Mouse (Mus musculus) limb, embryonic 15.5 days (tissue): ENCODE results near the gene T2. TPM values are rescaled to one million over a fixed set of nuclear protein-coding genes. Genes with fewer than 3 reads are reported as not detected.
A peak's percentile ranks its signal among the peaks of the same experiment; 100 is the strongest.

Source experiments
- ATAC-seq: fragments of 200-750 bp; cut with Nextera tagmentation; 2 replicates; pipeline ENCODE4 v1.8.0; 2017; ENCODE audit warnings: low read depth, moderate TSS enrichment; ENCODE audit not compliant: insufficient number of reproducible peaks, low FRiP score, low TSS enrichment
- H3K27ac ChIP-seq: fragments of 300-500 bp; sonication (generic); 2 replicates; pipeline ENCODE4 v1.5.1; 2015; ENCODE audit warnings: moderate library complexity, mild to moderate bottlenecking, inconsistent platforms
- H3K27me3 ChIP-seq: fragments of 300-500 bp; sonication (generic); 2 replicates; pipeline ENCODE4 v1.6.1; 2015; ENCODE audit warnings: inconsistent platforms
- H3K36me3 ChIP-seq: fragments of 300-500 bp; sonication (generic); 2 replicates; pipeline ENCODE4 v1.6.1; 2015; ENCODE audit warnings: inconsistent platforms
- H3K4me1 ChIP-seq: fragments of 300-500 bp; sonication (generic); 2 replicates; pipeline ENCODE4 v1.6.1; 2015; ENCODE audit warnings: inconsistent platforms
- H3K4me2 ChIP-seq: fragments of 300-500 bp; sonication (generic); 2 replicates; pipeline ENCODE4 v1.6.1; 2015; ENCODE audit warnings: mild to moderate bottlenecking, inconsistent platforms
- H3K4me3 ChIP-seq: fragments of 300-500 bp; sonication (generic); 2 replicates; pipeline ENCODE4 v1.5.1; 2015; ENCODE audit warnings: mild to moderate bottlenecking, inconsistent platforms
- H3K9ac ChIP-seq: fragments of 300-500 bp; sonication (generic); 2 replicates; pipeline ENCODE4 v1.6.1; 2015; ENCODE audit warnings: inconsistent platforms
- H3K9me3 ChIP-seq: fragments of 300-500 bp; sonication (generic); 2 replicates; pipeline ENCODE4 v1.6.1; 2016; ENCODE audit warnings: inconsistent platforms
- WGBS: fragments of 180-500 bp; shearing (Covaris S2); methylation state at CpG from one replicate; pipeline ENCODE4 v1.1.7; 2015; 5-methylcytosine and 5-hydroxymethylcytosine counted together
- polyA plus RNA-seq: library from polyadenylated mRNA; unstranded; fragments of >200 nt; fragmentation: Nextera tagmentation; extraction: Ambion mirVana; gene quantifications from 2 replicates; pipeline ENCODE4 v1.2.1, GENCODE M21; 2015

T2 gene
- polyA plus RNA-seq, 1 experiment from 2014 or later, result 0.58 TPM

- Histone ChIP-seq H3K27ac (no peak overlapping the region), H3K27me3 (peaks cover 51% of the 10 kb centered on the region), H3K9me3 (no peaks in the 10 kb centered on the region), H3K4me3 (peak overlapping the region; percentile 52), H3K9ac (peak overlapping the region; percentile 54), H3K4me1 (peaks cover 17% of the 10 kb centered on the region), H3K4me2 (peak overlapping the region; percentile 100), H3K36me3 (no peaks in the 10 kb centered on the region)
- ATAC-seq, result no peak
- WGBS, result 12% methylated on average over 46 of the region's 46 CpGs
Measured at GRCm38 (mm10) chr17:8341360-8341963, 14.3 kb upstream of the T2 start.

- Histone ChIP-seq H3K27ac (no peak overlapping the region), H3K36me3 (no peaks in the 10 kb centered on the region), H3K4me2 (no peak overlapping the region), H3K9me3 (no peaks in the 10 kb centered on the region), H3K9ac (no peak overlapping the region), H3K4me1 (peaks cover 17% of the 10 kb centered on the region), H3K27me3 (peaks cover 51% of the 10 kb centered on the region), H3K4me3 (no peak overlapping the region)
- 37% methylated on average over 5 of the region's 5 CpGs for WGBS
- ATAC-seq, result no peak
Measured at GRCm38 (mm10) chr17:8342706-8343105, 13.1 kb upstream of the T2 start.

GRCm38 (mm10) chr17:8343416-8343815 lies 12.4 kb upstream of the T2 start:
- WGBS, result 71% methylated on average over 6 of the region's 6 CpGs
- H3K27me3 ChIP-seq, result peaks cover 44% of the 10 kb centered on the region
- peaks cover 17% of the 10 kb centered on the region for H3K4me1 ChIP-seq
- no peak overlapping the region for H3K4me2 ChIP-seq
- H3K9ac ChIP-seq, result no peak overlapping the region
- no peak overlapping the region for H3K4me3 ChIP-seq
- no peaks in the 10 kb centered on the region for H3K9me3 ChIP-seq
- no peak overlapping the region for H3K27ac ChIP-seq
- ATAC-seq, result no peak
- H3K36me3 ChIP-seq, result no peaks in the 10 kb centered on the region

- WGBS, result 73% methylated on average over 5 of the region's 5 CpGs
- Histone ChIP-seq H3K4me2 (no peak overlapping the region), H3K9me3 (no peaks in the 10 kb centered on the region), H3K36me3 (no peaks in the 10 kb centered on the region), H3K9ac (no peak overlapping the region), H3K4me3 (no peak overlapping the region), H3K27me3 (peaks cover under 1% of the 10 kb centered on the region; the same call in 1 of the 2 replicates), H3K4me1 (no peaks in the 10 kb centered on the region), H3K27ac (no peak overlapping the region)
- ATAC-seq, result no peak
Measured at GRCm38 (mm10) chr17:8347765-8348285, 8.0 kb upstream of the T2 start.

- Histone ChIP-seq H3K4me3 (no peak overlapping the region), H3K9me3 (no peaks in the 10 kb centered on the region), H3K4me2 (no peak overlapping the region), H3K27me3 (no peaks in the 10 kb centered on the region; the same call in 1 of the 2 replicates), H3K4me1 (no peaks in the 10 kb centered on the region), H3K9ac (no peak overlapping the region), H3K27ac (no peak overlapping the region), H3K36me3 (no peaks in the 10 kb centered on the region)
- 88% methylated on average over 4 of the region's 4 CpGs for WGBS
- ATAC-seq, result no peak
Measured at GRCm38 (mm10) chr17:8348941-8349340, 6.9 kb upstream of the T2 start.

GRCm38 (mm10) chr17:8351088-8351487 lies 4.7 kb upstream of the T2 start:
- WGBS, result 87% methylated on average over 7 of the region's 7 CpGs
- no peak overlapping the region for H3K4me2 ChIP-seq
- H3K4me3 ChIP-seq, result no peak overlapping the region
- H3K36me3 ChIP-seq, result no peaks in the 10 kb centered on the region
- H3K9me3 ChIP-seq, result no peaks in the 10 kb centered on the region
- H3K9ac ChIP-seq, result no peak overlapping the region
- no peaks in the 10 kb centered on the region; the same call in 1 of the 2 replicates for H3K27me3 ChIP-seq
- no peak overlapping the region for H3K27ac ChIP-seq
- ATAC-seq, result no peak
- no peaks in the 10 kb centered on the region for H3K4me1 ChIP-seq

- Histone ChIP-seq H3K9me3 (no peaks in the 10 kb centered on the region), H3K4me3 (no peak overlapping the region), H3K9ac (no peak overlapping the region), H3K27me3 (no peaks in the 10 kb centered on the region), H3K4me2 (no peak overlapping the region), H3K4me1 (peaks cover 12% of the 10 kb centered on the region), H3K36me3 (no peaks in the 10 kb centered on the region), H3K27ac (no peak overlapping the region)
- no peak for ATAC-seq
- WGBS, result 79% methylated on average over 6 of the region's 6 CpGs
Measured at GRCm38 (mm10) chr17:8357498-8357897, 1.7 kb downstream of the T2 start.

GRCm38 (mm10) chr17:8360876-8361275 lies 5.1 kb downstream of the T2 start:
- WGBS, result 86% methylated on average over 5 of the region's 5 CpGs
- no peaks in the 10 kb centered on the region for H3K36me3 ChIP-seq
- H3K27ac ChIP-seq, result no peak overlapping the region
- H3K4me1 ChIP-seq, result peaks cover 13% of the 10 kb centered on the region
- H3K27me3 ChIP-seq, result no peaks in the 10 kb centered on the region
- H3K9me3 ChIP-seq, result no peaks in the 10 kb centered on the region
- H3K4me2 ChIP-seq, result no peak overlapping the region
- H3K4me3 ChIP-seq, result no peak overlapping the region
- H3K9ac ChIP-seq, result no peak overlapping the region
- ATAC-seq, result no peak

- WGBS, result 62% methylated on average over 10 of the region's 10 CpGs
- ATAC-seq, result no peak
- no peaks in the 10 kb centered on the region for H3K27me3 ChIP-seq
Measured at GRCm38 (mm10) chr17:8361281-8362103, 5.7 kb downstream of the T2 start.

GRCm38 (mm10) chr17:8367514-8368480 lies 12.0 kb downstream of the T2 start:
- WGBS, result 15% methylated on average over 20 of the region's 20 CpGs
- 0 out of 2 replicates have a peak overlapping the region, but pooled peaks have one; percentile 22 for H3K27ac ChIP-seq
- H3K9ac ChIP-seq, result no peak overlapping the region
- H3K4me3 ChIP-seq, result no peak overlapping the region
- no peaks in the 10 kb centered on the region for H3K9me3 ChIP-seq
- ATAC-seq, result peak; percentile 13; the same call in 1 of the 2 replicates
- H3K4me1 ChIP-seq, result peaks cover 28% of the 10 kb centered on the region
- H3K36me3 ChIP-seq, result no peaks in the 10 kb centered on the region
- H3K4me2 ChIP-seq, result peak overlapping the region; percentile 31
- H3K27me3 ChIP-seq, result no peaks in the 10 kb centered on the region

More at GRCm38 (mm10) chr17:8361281-8362103, 5.7 kb downstream of the T2 start:
- Histone ChIP-seq H3K36me3 (no peaks in the 10 kb centered on the region), H3K9ac (no peak overlapping the region), H3K4me1 (peaks cover 13% of the 10 kb centered on the region), H3K4me3 (no peak overlapping the region), H3K9me3 (no peaks in the 10 kb centered on the region), H3K27ac (no peak overlapping the region), H3K4me2 (no peak overlapping the region)

GRCm38 (mm10) chr17:8368570-8368969 lies 12.8 kb downstream of the T2 start:
- Histone ChIP-seq H3K4me3 (no peak overlapping the region), H3K4me1 (peaks cover 28% of the 10 kb centered on the region), H3K36me3 (no peaks in the 10 kb centered on the region), H3K9ac (no peak overlapping the region), H3K4me2 (no peak overlapping the region), H3K27me3 (no peaks in the 10 kb centered on the region), H3K27ac (no peak overlapping the region), H3K9me3 (no peaks in the 10 kb centered on the region)
- WGBS, result 41% methylated on average over 8 of the region's 8 CpGs
- no peak for ATAC-seq
